Mouse (Mus musculus) hindbrain, embryonic 16.5 days (tissue): ENCODE results near the gene Slc9a9. TPM values are rescaled to one million over a fixed set of nuclear protein-coding genes. Genes with fewer than 3 reads are reported as not detected.

Experiments
- ATAC-seq: fragments of 200-750 bp; cut with Nextera tagmentation; 2 replicates; pipeline ENCODE4 v1.8.0; 2017; ENCODE audit warnings: moderate TSS enrichment, moderate library complexity
- H3K27ac ChIP-seq: fragments of 300-500 bp; sonication (generic); 2 replicates; pipeline ENCODE4 v1.5.1; 2014; ENCODE audit warnings: low read depth, mild to moderate bottlenecking, control low read depth, low read length, moderate library complexity
- H3K27me3 ChIP-seq: fragments of 300-500 bp; sonication (generic); replicated peaks from 2 replicates; pipeline ENCODE4 v1.6.1; 2014; ENCODE audit warnings: low read length; ENCODE audit not compliant: control insufficient read depth, insufficient read depth
- H3K36me3 ChIP-seq: fragments of 300-500 bp; sonication (generic); 2 replicates; pipeline ENCODE4 v1.6.1; 2014; ENCODE audit warnings: mild to moderate bottlenecking, low read length, moderate library complexity, mixed read lengths; ENCODE audit not compliant: control insufficient read depth, insufficient read depth
- H3K4me1 ChIP-seq: fragments of 300-500 bp; sonication (generic); 2 replicates; pipeline ENCODE4 v1.6.1; 2014; ENCODE audit warnings: low read depth, low read length; ENCODE audit not compliant: control insufficient read depth, insufficient read depth
- H3K4me2 ChIP-seq: fragments of 300-500 bp; sonication (generic); 2 replicates; pipeline ENCODE4 v1.6.1; 2014; ENCODE audit warnings: mild to moderate bottlenecking, low read length, control low read depth, moderate library complexity
- H3K4me3 ChIP-seq: fragments of 300-500 bp; sonication (generic); 2 replicates; pipeline ENCODE4 v1.5.1; 2014; ENCODE audit warnings: mild to moderate bottlenecking, low read length, control low read depth, moderate library complexity
- H3K9ac ChIP-seq: fragments of 300-500 bp; sonication (generic); 2 replicates; pipeline ENCODE4 v1.6.1; 2014; ENCODE audit warnings: low read depth, mild to moderate bottlenecking, control low read depth, low read length, moderate library complexity
- H3K9me3 ChIP-seq: fragments of 300-500 bp; sonication (generic); 2 replicates; pipeline ENCODE4 v1.6.1; 2014; ENCODE audit warnings: mild to moderate bottlenecking, low read length, moderate library complexity; ENCODE audit not compliant: control insufficient read depth
- WGBS: fragments of 180-500 bp; shearing (Covaris S2); extraction: QIAGEN DNeasy Blood & Tissue Kit; methylation state at CpG from one replicate; pipeline ENCODE4 v1.1.7; 2014; 5-methylcytosine and 5-hydroxymethylcytosine counted together
- polyA plus RNA-seq: library from polyadenylated mRNA; unstranded; fragments of >200 nt; fragmentation: Nextera tagmentation; extraction: Ambion mirVana; gene quantifications from 2 replicates; pipeline ENCODE4 v1.2.1, GENCODE M21; 2015

Slc9a9 gene
- polyA plus RNA-seq, 1 experiment from 2014 or later, result 6.9 TPM

DNA sequence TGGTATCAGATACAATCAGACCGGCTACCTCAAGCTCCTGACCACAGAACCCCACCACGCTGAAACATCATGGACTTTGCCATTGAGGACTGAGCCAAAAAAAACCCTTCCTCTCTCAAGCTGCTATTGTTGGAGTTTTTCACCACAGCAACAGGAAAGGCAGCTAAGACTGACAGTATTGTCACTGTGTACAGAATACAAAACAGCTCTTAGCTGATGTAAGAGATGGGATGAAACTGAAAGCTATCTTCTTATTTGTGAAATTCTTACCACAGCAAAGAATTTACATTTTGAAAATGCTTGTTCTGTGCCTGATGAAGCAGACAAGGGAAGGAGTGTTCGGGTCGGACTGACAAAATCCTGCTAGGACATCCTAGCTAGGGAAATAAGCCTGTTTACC, 584.5 kb downstream of the Slc9a9 start:
- Histone ChIP-seq H3K27me3 (no peaks in the 10 kb centered on the region), H3K9me3 (no peaks in the 10 kb centered on the region), H3K9ac (no peak overlapping the region), H3K4me2 (no peak overlapping the region), H3K4me3 (no peak overlapping the region), H3K4me1 (no peaks in the 10 kb centered on the region), H3K36me3 (no peaks in the 10 kb centered on the region), H3K27ac (no peak overlapping the region)
- ATAC-seq, result no peak
- 75% methylated on average over 4 of the region's 4 CpGs for WGBS

DNA sequence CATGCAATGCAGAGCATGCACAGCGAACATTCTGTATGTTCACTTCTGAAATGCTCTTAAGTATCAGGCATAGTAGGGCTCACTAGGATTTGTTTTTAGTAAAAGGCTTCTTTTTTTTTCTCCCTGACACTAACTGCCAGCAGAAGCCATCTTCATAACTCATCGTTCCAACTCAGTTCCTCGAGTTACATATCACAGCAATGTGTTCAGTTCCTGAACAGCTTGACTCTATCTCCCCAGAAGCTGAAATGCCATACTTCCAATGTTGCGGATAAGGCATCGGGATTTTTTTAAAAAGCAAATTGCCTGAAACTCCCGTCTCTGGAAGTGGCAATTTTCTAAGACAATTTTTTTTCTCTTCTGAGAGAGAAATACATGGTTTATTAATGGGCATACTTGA, 586.1 kb downstream of the Slc9a9 start:
- no peak overlapping the region for H3K9ac ChIP-seq
- no peak for ATAC-seq
- 86% methylated on average over 6 of the region's 6 CpGs for WGBS

DNA sequence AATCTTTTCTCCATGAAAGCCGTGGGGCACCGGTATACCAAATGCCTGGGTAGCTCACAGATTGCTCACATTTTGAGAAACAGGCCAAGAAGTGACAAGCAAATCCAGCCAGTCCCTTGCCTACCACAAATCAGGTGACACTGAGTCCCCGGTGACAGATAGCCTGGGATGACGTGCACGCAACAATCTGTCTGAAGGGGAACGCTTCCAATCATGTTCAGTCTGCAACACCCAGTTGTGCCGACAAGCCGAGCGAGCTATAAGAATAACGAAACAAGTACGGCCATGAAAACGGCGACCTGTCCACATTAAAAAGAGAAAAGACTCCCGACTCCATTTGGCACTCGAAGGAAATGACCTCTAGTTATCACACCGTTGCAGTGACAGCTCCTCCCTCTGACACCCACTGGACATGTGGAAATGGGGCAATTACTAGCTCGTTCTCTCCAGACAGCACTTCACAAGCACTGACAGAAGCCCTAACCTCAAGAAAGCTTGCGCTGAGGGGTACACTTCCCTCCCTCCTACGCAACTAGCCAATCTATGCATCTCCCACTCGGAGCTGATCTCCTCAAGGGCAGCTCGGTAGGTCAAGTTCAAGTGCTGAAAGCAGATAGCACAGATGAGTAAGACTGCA, 587.1 kb downstream of the Slc9a9 start:
- WGBS, result 88% methylated on average over 21 of the region's 21 CpGs
- Histone ChIP-seq H3K9ac (no peak overlapping the region), H3K4me1 (no peaks in the 10 kb centered on the region), H3K36me3 (no peaks in the 10 kb centered on the region), H3K4me3 (no peak overlapping the region), H3K4me2 (no peak overlapping the region), H3K9me3 (no peaks in the 10 kb centered on the region), H3K27me3 (no peaks in the 10 kb centered on the region), H3K27ac (no peak overlapping the region)
- no peak for ATAC-seq

More for the DNA sequence above, 586.1 kb downstream of the Slc9a9 start:
- no peak overlapping the region for H3K27ac ChIP-seq
- no peak overlapping the region for H3K4me3 ChIP-seq
- H3K36me3 ChIP-seq, result no peaks in the 10 kb centered on the region
- no peaks in the 10 kb centered on the region for H3K9me3 ChIP-seq
- H3K27me3 ChIP-seq, result no peaks in the 10 kb centered on the region
- no peaks in the 10 kb centered on the region for H3K4me1 ChIP-seq
- H3K4me2 ChIP-seq, result no peak overlapping the region

DNA sequence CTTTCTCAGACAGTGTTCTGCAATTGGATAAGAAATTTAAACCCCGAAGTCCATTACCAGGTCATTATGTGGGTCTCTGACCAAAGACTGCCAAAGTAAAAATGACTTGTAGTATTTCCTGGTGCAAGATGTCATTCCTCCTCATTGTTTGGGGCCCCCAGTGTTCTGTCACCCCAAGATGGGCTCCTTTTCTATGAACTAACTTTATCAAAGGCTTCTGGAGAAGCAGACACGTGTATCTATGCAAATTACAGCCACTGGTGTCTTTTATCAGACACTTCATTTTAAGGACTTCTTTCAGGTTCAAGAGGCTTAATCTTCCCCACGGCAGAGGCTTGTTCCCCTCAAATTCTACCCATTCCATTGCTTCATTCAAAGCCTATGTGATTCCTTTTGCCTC, 593.1 kb downstream of the Slc9a9 start:
- Histone ChIP-seq H3K4me1 (peaks cover 2% of the 10 kb centered on the region; the same call in 1 of the 2 replicates), H3K36me3 (no peaks in the 10 kb centered on the region), H3K27me3 (no peaks in the 10 kb centered on the region), H3K4me2 (no peak overlapping the region), H3K9ac (no peak overlapping the region), H3K4me3 (no peak overlapping the region), H3K27ac (no peak overlapping the region), H3K9me3 (no peaks in the 10 kb centered on the region)
- ATAC-seq, result no peak
- WGBS, result 75% methylated on average over 3 of the region's 3 CpGs

DNA sequence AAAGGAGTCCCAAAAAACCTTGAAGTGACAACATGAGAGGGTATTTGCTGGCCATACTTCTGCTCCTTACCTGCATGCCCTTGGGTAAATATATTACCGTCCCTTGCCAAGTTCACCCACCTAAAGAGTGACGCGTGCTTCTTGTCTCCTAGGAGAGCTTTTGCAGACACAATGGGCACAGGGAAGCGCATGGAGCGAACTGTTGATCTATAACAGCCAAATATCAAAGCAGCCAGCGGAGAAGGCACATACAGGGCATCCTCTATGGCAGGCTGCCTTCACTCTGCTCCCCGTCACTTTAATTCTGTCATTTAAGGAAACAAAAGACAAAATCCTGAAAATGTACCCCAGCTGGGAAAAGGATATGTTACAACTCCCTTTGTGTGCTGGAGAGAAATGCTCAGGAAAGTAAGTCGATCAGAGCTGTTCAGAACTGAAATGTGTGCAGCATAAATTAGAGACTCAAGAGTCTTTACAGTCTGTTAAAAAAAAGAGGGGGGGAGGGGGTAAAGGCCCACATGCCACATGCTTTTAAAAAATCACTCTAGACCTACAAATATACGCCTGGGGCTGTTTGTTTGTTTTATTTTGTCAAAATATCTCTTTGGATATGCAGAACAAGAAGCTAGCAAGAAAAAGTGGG, 594.3 kb downstream of the Slc9a9 start:
- H3K27ac ChIP-seq, result no peak overlapping the region
- H3K4me2 ChIP-seq, result no peak overlapping the region
- no peak overlapping the region for H3K4me3 ChIP-seq
- H3K9ac ChIP-seq, result no peak overlapping the region
- H3K36me3 ChIP-seq, result no peaks in the 10 kb centered on the region
- H3K4me1 ChIP-seq, result peaks cover 2% of the 10 kb centered on the region; the same call in 1 of the 2 replicates
- 60% methylated on average over 9 of the region's 9 CpGs for WGBS
- H3K9me3 ChIP-seq, result no peaks in the 10 kb centered on the region
- peak; percentile 40; the same call in 1 of the 2 replicates for ATAC-seq
- no peaks in the 10 kb centered on the region for H3K27me3 ChIP-seq

DNA sequence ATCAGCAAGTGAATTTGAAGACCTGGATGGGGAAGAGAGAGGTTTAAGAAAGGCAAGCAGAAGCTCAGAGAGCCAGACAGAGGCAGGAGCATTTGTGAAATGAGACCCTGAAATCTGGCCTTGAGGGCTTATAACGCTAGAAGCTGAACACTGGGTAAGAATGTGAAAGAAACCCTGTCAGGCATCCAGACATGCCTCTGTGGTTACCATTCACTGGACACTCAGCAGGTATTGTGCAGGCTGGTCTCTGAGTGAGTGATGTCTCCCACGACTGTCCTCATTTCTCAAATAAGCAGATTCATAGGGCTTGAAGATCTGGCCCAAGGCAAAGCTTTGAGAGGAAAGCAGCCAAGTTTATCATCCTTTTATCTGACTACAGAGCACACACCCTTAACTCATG, 596.5 kb downstream of the Slc9a9 start:
- H3K9me3 ChIP-seq, result no peaks in the 10 kb centered on the region
- H3K9ac ChIP-seq, result no peak overlapping the region
- peaks cover 2% of the 10 kb centered on the region; the same call in 1 of the 2 replicates for H3K4me1 ChIP-seq
- H3K36me3 ChIP-seq, result no peaks in the 10 kb centered on the region
- WGBS, result 55% methylated on average over 2 of the region's 2 CpGs
- H3K27me3 ChIP-seq, result no peaks in the 10 kb centered on the region
- H3K4me3 ChIP-seq, result no peak overlapping the region
- no peak overlapping the region for H3K27ac ChIP-seq
- ATAC-seq, result no peak
- H3K4me2 ChIP-seq, result no peak overlapping the region

DNA sequence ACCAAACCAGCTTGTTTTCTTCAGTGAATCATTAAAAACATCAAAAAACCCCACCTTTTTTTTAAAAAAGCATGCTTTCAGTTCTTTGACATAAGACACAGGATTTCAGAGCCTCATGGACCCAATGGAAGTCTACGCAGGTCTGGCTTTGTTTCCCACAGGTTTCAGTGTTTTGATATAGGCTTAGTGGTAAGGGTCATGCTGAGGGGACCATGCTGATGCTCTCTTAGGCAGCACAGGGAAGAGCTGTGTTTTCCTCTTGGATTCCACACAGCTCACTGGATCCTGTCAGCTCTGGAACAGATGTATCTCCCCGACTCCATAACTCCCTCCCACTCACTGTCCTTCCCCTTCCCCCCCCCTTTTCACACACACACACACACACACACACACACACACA, 597.2 kb downstream of the Slc9a9 start:
- Histone ChIP-seq H3K4me3 (no peak overlapping the region), H3K4me2 (no peak overlapping the region), H3K9ac (no peak overlapping the region), H3K27me3 (no peaks in the 10 kb centered on the region), H3K27ac (no peak overlapping the region), H3K4me1 (peaks cover 2% of the 10 kb centered on the region; the same call in 1 of the 2 replicates), H3K36me3 (no peaks in the 10 kb centered on the region), H3K9me3 (no peaks in the 10 kb centered on the region)
- 81% methylated on average over 2 of the region's 2 CpGs for WGBS
- peak; percentile 27; the same call in 1 of the 2 replicates for ATAC-seq

DNA sequence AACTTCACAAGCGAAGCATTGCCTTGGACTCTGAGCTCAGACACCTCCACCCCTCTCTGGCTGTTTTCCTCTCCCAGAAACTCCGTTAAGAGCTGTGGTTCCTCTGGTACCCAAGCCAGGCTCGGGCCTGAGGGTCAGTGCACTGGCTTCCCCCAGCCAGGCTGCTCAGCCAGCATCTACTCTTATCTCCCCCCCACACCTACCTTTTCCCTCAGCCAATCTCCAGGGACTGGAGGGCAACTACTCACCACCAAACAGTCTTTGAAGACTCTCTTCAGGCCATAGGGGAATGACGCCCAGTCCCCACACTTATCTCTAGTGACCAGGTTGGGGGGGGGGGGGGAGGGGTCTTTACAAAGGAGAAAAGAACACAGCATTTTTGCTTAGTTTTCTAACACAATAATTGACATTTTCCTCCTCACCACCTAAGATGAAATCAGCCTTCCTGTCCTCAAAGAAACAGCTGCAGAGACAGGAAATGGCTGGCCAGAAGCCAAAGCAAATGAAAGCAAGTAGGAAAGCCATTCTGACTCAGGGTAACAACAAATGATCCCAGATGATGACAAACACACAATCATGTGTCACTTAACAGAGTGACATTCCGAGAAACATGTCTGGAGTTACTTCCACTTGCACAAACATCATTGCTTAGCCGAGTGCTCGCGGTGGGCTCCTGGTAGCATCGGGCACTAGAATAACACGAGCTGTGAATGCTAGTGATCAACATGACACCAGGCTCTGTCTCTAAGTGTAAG, 610.1 kb downstream of the Slc9a9 start:
- Histone ChIP-seq H3K4me2 (no peak overlapping the region), H3K9ac (no peak overlapping the region), H3K4me1 (no peaks in the 10 kb centered on the region), H3K9me3 (no peaks in the 10 kb centered on the region), H3K27me3 (no peaks in the 10 kb centered on the region), H3K36me3 (no peaks in the 10 kb centered on the region), H3K27ac (no peak overlapping the region), H3K4me3 (no peak overlapping the region)
- no peak for ATAC-seq
- 77% methylated on average over 10 of the region's 10 CpGs for WGBS
